Mouse (Mus musculus) myocyte (in vitro differentiated cells): ENCODE measurements around the gene Tubgcp2.

Experiments
- CEBPB ChIP-seq: IDR thresholded peaks from 2 replicates; pipeline ENCODE4 v1.6.1; 2011; ENCODE audit warnings: mild to moderate bottlenecking, moderate library complexity; ENCODE audit not compliant: poor library complexity, insufficient read depth, severe bottlenecking
- E2F4 ChIP-seq: IDR thresholded peaks from one replicate; pipeline ENCODE4 v1.6.1; 2011; ENCODE audit warnings: mild to moderate bottlenecking, control low read depth, moderate library complexity; ENCODE audit not compliant: insufficient read depth
- MAX ChIP-seq: IDR thresholded peaks from one replicate; pipeline ENCODE4 v1.6.1; 2011; ENCODE audit warnings: low read depth, mild to moderate bottlenecking, control low read depth
- MYOD1 ChIP-seq, 3 experiments: IDR thresholded peaks; one replicate each; pipeline ENCODE4 v1.6.1; 2011; ENCODE audit warnings: control low read depth in 2 of 3, low read depth in 2 of 3, mild to moderate bottlenecking in 2 of 3, moderate library complexity in 1 of 3; ENCODE audit not compliant: insufficient read length in 2 of 3, control insufficient read depth in 1 of 3
- MYOG ChIP-seq, 3 experiments: IDR thresholded peaks; one replicate each; pipeline ENCODE4 v1.6.1; 2011; ENCODE audit warnings: control low read depth in 2 of 3, low read depth in 2 of 3, mild to moderate bottlenecking in 2 of 3; ENCODE audit not compliant: insufficient read length in 2 of 3, control insufficient read depth in 1 of 3, insufficient read depth in 1 of 3
- POLR2A ChIP-seq: IDR thresholded peaks from one replicate; pipeline ENCODE4 v1.6.1; 2011; ENCODE audit warnings: low read depth, mild to moderate bottlenecking, control low read depth, moderate library complexity; ENCODE audit not compliant: insufficient read length
- POLR2AphosphoS2 ChIP-seq: IDR thresholded peaks from one replicate; pipeline ENCODE4 v1.6.1; 2011; ENCODE audit warnings: low read depth, control low read depth; ENCODE audit not compliant: insufficient read length
- REST ChIP-seq: IDR thresholded peaks from one replicate; pipeline ENCODE4 v1.6.1; 2011; ENCODE audit warnings: mild to moderate bottlenecking, control low read depth, moderate library complexity; ENCODE audit not compliant: insufficient read depth, insufficient read length
- TCF12 ChIP-seq: IDR thresholded peaks from one replicate; pipeline ENCODE4 v1.6.1; 2011; ENCODE audit warnings: mild to moderate bottlenecking, control low read depth; ENCODE audit not compliant: poor library complexity, insufficient read depth, severe bottlenecking
- TCF3 ChIP-seq: IDR thresholded peaks from one replicate; pipeline ENCODE4 v1.6.1; 2011; ENCODE audit warnings: low read depth, control low read depth; ENCODE audit not compliant: insufficient read length
- USF1 ChIP-seq: IDR thresholded peaks from one replicate; pipeline ENCODE4 v1.6.1; 2011; ENCODE audit warnings: low read depth, mild to moderate bottlenecking, control low read depth, moderate library complexity

DNA sequence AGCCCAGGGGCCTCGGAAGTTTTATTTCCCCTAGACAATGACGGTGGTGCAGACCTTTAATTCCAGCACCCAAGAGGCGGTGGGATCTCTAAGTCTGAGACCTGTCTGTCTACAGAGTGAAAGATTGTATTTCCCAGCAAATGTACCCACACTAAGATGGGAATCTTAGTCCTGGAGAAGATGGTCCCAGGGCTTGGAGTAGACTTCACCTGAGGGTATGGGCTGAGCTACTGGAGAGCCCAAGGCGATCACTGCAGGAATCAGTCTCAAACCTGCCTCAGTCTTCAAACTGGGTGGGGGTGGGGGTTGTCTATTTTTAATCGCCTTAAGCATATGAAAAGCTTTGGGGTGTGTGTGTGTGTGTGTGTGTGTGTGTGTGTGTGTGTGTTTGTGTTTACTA is 90.4 kb downstream of the Tubgcp2 start:
- TF ChIP-seq POLR2A (no peak), TCF12 (no peak), CEBPB (no peak), MYOD1 (IDR thresholded peaks at IDR 0.05; ENCODE audit: control insufficient read depth in 1 of 3, insufficient read length in 2 of 3, low read depth in 2 of 3) (no peak), E2F4 (no peak), MAX (no peak), REST (no peak), POLR2AphosphoS2 (no peak), USF1 (no peak), MYOG (IDR thresholded peaks at IDR 0.05; ENCODE audit: control insufficient read depth in 1 of 3, insufficient read depth in 1 of 3, insufficient read length in 2 of 3, low read depth in 2 of 3) (no peak), TCF3 (no peak)
